Mouse (Mus musculus) thymus, postnatal 36 days (tissue): Measurements from ENCODE around the gene Iqsec1.

ENCODE experiments used
- DNase-seq, 2 experiments: peaks; one replicate each; pipeline ENCODE4 v3.0.0; 2022; ENCODE audit warnings: mixed read lengths in 2 of 2

Iqsec1 gene

GRCm38 (mm10) chr6:90615362-90615761, 373.1 kb downstream of the Iqsec1 start:
- DNase-seq = no peak

DNA sequence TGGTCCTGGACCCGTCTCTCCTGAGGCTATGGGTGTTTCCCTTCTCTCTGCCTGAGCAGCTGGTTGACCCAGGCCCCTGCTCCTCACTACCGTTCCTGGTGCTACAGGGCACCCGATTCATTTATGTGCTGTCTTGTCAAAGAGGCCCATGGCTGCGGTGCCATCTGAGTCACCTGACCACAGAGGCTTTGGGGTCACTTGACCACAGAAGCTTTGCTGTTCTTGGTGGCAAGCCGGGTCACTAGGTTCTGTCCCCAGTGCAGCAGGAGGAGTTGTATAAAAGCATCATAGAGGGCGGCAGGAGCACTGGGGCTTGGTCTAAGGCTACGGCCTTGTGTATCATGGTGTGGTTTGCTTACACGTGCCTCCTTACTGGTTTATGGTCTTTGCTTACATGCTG, 375.2 kb downstream of the Iqsec1 start:
- no peak for DNase-seq

DNA sequence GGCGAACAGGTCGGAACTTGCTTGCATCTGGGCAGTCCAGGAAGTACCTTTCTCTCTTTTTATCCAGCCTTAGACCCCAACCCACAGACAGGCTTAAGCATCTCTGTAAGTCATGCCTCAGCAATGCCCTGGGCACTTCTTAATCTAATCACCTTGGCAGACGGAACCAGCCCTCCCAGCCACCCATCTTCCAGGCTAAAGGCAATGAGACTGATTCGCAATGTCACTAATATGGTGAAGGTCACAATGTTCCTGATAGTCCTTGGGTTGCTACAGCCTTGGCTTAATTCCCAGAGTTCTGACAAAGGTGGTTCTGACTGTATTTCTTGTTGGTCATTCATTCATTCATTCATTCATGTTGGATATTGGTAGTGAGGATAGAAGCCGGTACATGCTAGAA, 378.2 kb downstream of the Iqsec1 start:
- DNase-seq = no peak

DNA sequence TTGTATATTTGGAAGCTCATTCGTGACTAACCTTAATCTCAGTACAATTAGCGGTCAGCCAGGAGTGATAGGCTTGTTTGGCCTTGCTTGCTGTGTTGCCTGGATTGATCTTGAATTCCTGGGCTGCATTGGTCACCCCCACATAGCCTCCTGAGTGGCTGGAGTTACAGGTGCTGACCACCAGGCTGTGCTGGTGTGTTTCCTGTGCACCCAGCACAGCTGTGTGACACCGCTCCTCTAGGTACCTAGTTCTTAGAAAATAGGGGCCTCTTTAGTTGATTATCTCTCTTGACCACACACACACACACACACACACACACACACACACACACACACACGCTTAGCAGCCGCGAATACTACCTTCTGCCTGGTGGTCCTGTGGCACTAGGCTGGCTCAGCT, 380.3 kb downstream of the Iqsec1 start:
- DNase-seq = peak in 1 of 2 experiments; percentile 37

DNA sequence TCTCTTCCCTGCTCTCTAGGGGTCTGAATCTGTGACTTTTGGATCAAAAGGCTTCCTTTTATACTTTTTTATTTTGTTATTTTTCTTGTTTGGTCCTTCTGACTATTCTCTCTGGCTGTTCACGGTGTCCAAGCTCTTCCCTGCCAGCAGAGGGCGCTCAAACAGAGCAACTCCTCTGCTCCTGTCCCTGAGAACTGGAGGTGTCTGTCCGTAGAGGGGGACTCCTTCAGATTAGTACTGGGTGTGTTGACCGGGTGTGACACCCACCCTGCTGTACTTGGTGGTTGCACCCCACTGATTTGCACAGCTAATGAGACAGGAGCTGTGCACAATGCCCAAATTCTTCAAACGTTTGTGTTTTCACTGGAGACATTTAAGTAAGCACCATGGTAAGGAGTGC, 381.3 kb downstream of the Iqsec1 start:
- peak; percentile 62 to 65 for DNase-seq

GRCm38 (mm10) chr6:90606538-90606937, 381.9 kb downstream of the Iqsec1 start:
- peak; percentile 66 to 67 for DNase-seq
